Mouse (Mus musculus): Measurements from ENCODE around the gene Gm11236. TPM values are rescaled to one million over a fixed set of nuclear protein-coding genes. Genes with fewer than 3 reads are reported as not detected.
"Not testable (repeated sequence)": the region's sequence is repeated elsewhere in the genome, so short reads cannot be mapped to it uniquely, and the experiment has no call there.

Gm11236 gene
- not detected in 2 replicates for polyA plus RNA-seq (2015; fragmentation: Nextera tagmentation; extraction: Ambion mirVana)

GRCm38 (mm10) chr4:73637821-73638220, at the start of gene Gm11236:
Gm11236 (plus strand) TSS chr4:73638121.
- H3K4me1 ChIP-seq (ENCODE audit: control insufficient read depth, low read depth, low read length); H3K27me3 ChIP-seq (ENCODE audit: control insufficient read depth, insufficient read depth, low read depth, low read length); H3K9ac ChIP-seq (ENCODE audit: low read depth, low read length); H3K9me3 ChIP-seq (replicated peaks; ENCODE audit: control insufficient read depth, low read length); H3K4me2 ChIP-seq (ENCODE audit: low read depth, low read length); H3K27ac ChIP-seq (ENCODE audit: low read length); H3K4me3 ChIP-seq (ENCODE audit: low read depth, low read length); ATAC-seq (ENCODE audit: low read depth); H3K36me3 ChIP-seq (ENCODE audit: control insufficient read depth, insufficient read depth): not testable (repeated sequence)
- no CpG with 5 or more reads among the region's 4 CpGs for WGBS (ENCODE audit: insufficient replicate concordance)

DNA sequence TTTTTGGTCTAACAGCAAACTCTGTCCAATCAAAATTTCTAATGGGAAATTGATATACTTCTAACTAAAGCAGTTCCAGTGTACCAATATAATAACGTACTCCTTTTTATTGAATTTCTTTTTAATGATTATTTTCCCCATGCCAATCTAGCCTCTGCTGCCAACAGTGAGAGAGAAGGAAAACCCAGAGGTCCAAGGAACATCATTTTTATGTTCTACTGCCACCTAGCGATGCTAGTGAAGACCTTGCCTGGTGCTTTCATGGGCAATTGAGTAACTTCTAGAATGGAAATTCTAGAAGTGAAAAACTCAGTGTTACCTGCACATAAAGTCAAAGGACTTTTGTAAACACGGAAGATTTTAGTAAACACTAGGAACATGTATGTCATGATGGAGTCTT, 38.7 kb upstream of the Gm11236 start:
- WGBS (ENCODE audit: insufficient replicate concordance): 12% methylated on average over 3 of the region's 3 CpGs
- Histone ChIP-seq H3K4me2 (ENCODE audit: low read depth, low read length) (no peak overlapping the region), H3K4me3 (ENCODE audit: low read depth, low read length) (no peak overlapping the region), H3K4me1 (ENCODE audit: control insufficient read depth, low read depth, low read length) (no peaks in the 10 kb centered on the region), H3K9ac (ENCODE audit: low read depth, low read length) (no peak overlapping the region), H3K9me3 (replicated peaks; ENCODE audit: control insufficient read depth, low read length) (no peaks in the 10 kb centered on the region), H3K36me3 (ENCODE audit: control insufficient read depth, insufficient read depth) (no peaks in the 10 kb centered on the region), H3K27ac (ENCODE audit: low read length) (no peak overlapping the region), H3K27me3 (ENCODE audit: control insufficient read depth, insufficient read depth, low read depth, low read length) (no peaks in the 10 kb centered on the region)
- ATAC-seq (ENCODE audit: low read depth): no peak

DNA sequence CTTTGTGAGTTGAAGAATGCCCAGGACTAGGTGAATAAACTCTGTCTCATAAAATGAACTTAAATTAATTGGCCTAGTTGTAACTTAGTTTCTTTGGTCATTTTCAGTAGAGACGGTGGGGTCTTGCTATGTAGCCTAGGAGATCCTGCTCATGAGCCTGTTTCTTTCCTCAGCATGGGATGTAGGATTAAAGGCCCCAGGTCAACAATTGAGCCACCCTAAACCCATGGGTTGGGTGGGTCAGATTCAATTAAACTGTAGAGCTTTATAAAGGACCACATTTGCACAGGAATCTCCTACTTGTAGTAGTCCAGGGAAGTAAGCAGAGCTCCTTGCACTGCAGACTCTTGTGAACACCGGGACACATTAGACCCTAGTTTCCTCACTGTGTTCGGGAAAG, 30.3 kb upstream of the Gm11236 start, which contains the start of gene Gm11238:
Gene Gm11238, plus strand, starts transcription at position 301 of the 400 bp plus-strand sequence.
- H3K9ac ChIP-seq (ENCODE audit: low read depth, low read length); H3K9me3 ChIP-seq (replicated peaks; ENCODE audit: control insufficient read depth, low read length); ATAC-seq (ENCODE audit: low read depth); H3K4me1 ChIP-seq (ENCODE audit: control insufficient read depth, low read depth, low read length); H3K4me2 ChIP-seq (ENCODE audit: low read depth, low read length); H3K36me3 ChIP-seq (ENCODE audit: control insufficient read depth, insufficient read depth); H3K27me3 ChIP-seq (ENCODE audit: control insufficient read depth, insufficient read depth, low read depth, low read length); H3K4me3 ChIP-seq (ENCODE audit: low read depth, low read length); H3K27ac ChIP-seq (ENCODE audit: low read length): not testable (repeated sequence)
- no CpG with 5 or more reads among the region's 3 CpGs for WGBS (ENCODE audit: insufficient replicate concordance)

DNA sequence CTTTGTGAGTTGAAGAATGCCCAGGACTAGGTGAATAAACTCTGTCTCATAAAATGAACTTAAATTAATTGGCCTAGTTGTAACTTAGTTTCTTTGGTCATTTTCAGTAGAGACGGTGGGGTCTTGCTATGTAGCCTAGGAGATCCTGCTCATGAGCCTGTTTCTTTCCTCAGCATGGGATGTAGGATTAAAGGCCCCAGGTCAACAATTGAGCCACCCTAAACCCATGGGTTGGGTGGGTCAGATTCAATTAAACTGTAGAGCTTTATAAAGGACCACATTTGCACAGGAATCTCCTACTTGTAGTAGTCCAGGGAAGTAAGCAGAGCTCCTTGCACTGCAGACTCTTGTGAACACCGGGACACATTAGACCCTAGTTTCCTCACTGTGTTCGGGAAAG, 15.2 kb upstream of the Gm11236 start, which contains the start of gene Gm11237:
Gene Gm11237, plus strand, starts transcription at position 301 of the 400 bp plus-strand sequence.
- not testable (repeated sequence) for H3K27ac ChIP-seq (ENCODE audit: low read length); ATAC-seq (ENCODE audit: low read depth); H3K9me3 ChIP-seq (replicated peaks; ENCODE audit: control insufficient read depth, low read length); H3K4me3 ChIP-seq (ENCODE audit: low read depth, low read length); H3K27me3 ChIP-seq (ENCODE audit: control insufficient read depth, insufficient read depth, low read depth, low read length); H3K4me1 ChIP-seq (ENCODE audit: control insufficient read depth, low read depth, low read length); H3K36me3 ChIP-seq (ENCODE audit: control insufficient read depth, insufficient read depth); H3K4me2 ChIP-seq (ENCODE audit: low read depth, low read length); H3K9ac ChIP-seq (ENCODE audit: low read depth, low read length)
- WGBS (ENCODE audit: insufficient replicate concordance): no CpG with 5 or more reads among the region's 3 CpGs

DNA sequence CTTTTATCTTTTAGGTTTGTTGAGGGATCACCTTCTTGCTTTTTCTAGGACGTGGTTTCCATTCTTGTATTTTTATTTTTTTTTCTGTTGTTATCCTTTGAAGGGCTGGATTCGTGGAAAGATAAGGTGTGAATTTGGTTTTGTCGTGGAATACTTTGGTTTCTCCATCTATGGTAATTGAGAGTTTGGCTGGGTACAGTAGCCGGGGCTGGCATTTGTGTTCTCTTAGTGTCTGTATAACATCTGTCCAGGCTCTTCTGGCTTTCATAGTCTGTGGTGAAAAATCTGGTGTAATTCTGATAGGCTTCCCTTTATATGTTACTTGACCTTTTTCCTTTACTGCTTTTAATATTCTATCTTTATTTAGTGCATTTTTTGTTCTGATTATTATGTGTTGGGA, 23.9 kb downstream of the Gm11236 start:
- H3K27me3 ChIP-seq (ENCODE audit: control insufficient read depth, insufficient read depth, low read depth, low read length); H3K4me1 ChIP-seq (ENCODE audit: control insufficient read depth, low read depth, low read length); H3K4me3 ChIP-seq (ENCODE audit: low read depth, low read length); ATAC-seq (ENCODE audit: low read depth); H3K27ac ChIP-seq (ENCODE audit: low read length); H3K36me3 ChIP-seq (ENCODE audit: control insufficient read depth, insufficient read depth); H3K9ac ChIP-seq (ENCODE audit: low read depth, low read length); H3K9me3 ChIP-seq (replicated peaks; ENCODE audit: control insufficient read depth, low read length); H3K4me2 ChIP-seq (ENCODE audit: low read depth, low read length): not testable (repeated sequence)
- WGBS (ENCODE audit: insufficient replicate concordance): 55% methylated on average over 4 of the region's 4 CpGs

GRCm38 (mm10) chr4:73668054-73668453, 30.1 kb downstream of the Gm11236 start, which contains the start of gene Gm11239:
Gm11239 (plus strand) TSS chr4:73668354.
- not testable (repeated sequence) for H3K27me3 ChIP-seq (ENCODE audit: control insufficient read depth, insufficient read depth, low read depth, low read length); H3K27ac ChIP-seq (ENCODE audit: low read length); H3K4me1 ChIP-seq (ENCODE audit: control insufficient read depth, low read depth, low read length); ATAC-seq (ENCODE audit: low read depth); H3K9ac ChIP-seq (ENCODE audit: low read depth, low read length); H3K36me3 ChIP-seq (ENCODE audit: control insufficient read depth, insufficient read depth); H3K9me3 ChIP-seq (replicated peaks; ENCODE audit: control insufficient read depth, low read length); H3K4me3 ChIP-seq (ENCODE audit: low read depth, low read length); H3K4me2 ChIP-seq (ENCODE audit: low read depth, low read length)
- no CpG with 5 or more reads among the region's 4 CpGs for WGBS (ENCODE audit: insufficient replicate concordance)

- not testable (repeated sequence) for ATAC-seq (ENCODE audit: low read depth)
Measured at GRCm38 (mm10) chr4:73683216-73683615, 45.3 kb downstream of the Gm11236 start, which contains the start of gene Gm428. Gm428 (plus strand) TSS chr4:73683516.

More at GRCm38 (mm10) chr4:73683216-73683615, 45.3 kb downstream of the Gm11236 start, which contains the start of gene Gm428:
- no CpG with 5 or more reads among the region's 4 CpGs for WGBS (ENCODE audit: insufficient replicate concordance)
- H3K9ac ChIP-seq (ENCODE audit: low read depth, low read length); H3K4me1 ChIP-seq (ENCODE audit: control insufficient read depth, low read depth, low read length); H3K27ac ChIP-seq (ENCODE audit: low read length); H3K27me3 ChIP-seq (ENCODE audit: control insufficient read depth, insufficient read depth, low read depth, low read length); H3K4me2 ChIP-seq (ENCODE audit: low read depth, low read length); H3K36me3 ChIP-seq (ENCODE audit: control insufficient read depth, insufficient read depth); H3K9me3 ChIP-seq (replicated peaks; ENCODE audit: control insufficient read depth, low read length); H3K4me3 ChIP-seq (ENCODE audit: low read depth, low read length): not testable (repeated sequence)

Other genes with a start within 250 kb of the Gm11236 start
- not detected in 2 replicates for gene Gm11487, start 233.0 kb upstream of the Gm11236 start, polyA plus RNA-seq (2015; fragmentation: Nextera tagmentation; extraction: Ambion mirVana)
- not detected in 2 replicates for gene Gm11238, start 30.2 kb upstream of the Gm11236 start, polyA plus RNA-seq (2015; fragmentation: Nextera tagmentation; extraction: Ambion mirVana)
- not detected in 2 replicates for gene Gm11237, start 15.1 kb upstream of the Gm11236 start, polyA plus RNA-seq (2015; fragmentation: Nextera tagmentation; extraction: Ambion mirVana)
- not detected in 2 replicates for gene Gm11239, start 30.2 kb downstream of the Gm11236 start, polyA plus RNA-seq (2015; fragmentation: Nextera tagmentation; extraction: Ambion mirVana)
- not detected in 2 replicates for gene Gm428, start 45.4 kb downstream of the Gm11236 start, polyA plus RNA-seq (2015; fragmentation: Nextera tagmentation; extraction: Ambion mirVana)
- 0.11 TPM in 1 of 2 replicates, not detected in the other for gene Rasef, start 152.9 kb downstream of the Gm11236 start, polyA plus RNA-seq (2015; fragmentation: Nextera tagmentation; extraction: Ambion mirVana)
- gene Gm11758, start 238.1 kb downstream of the Gm11236 start, polyA plus RNA-seq (2015; fragmentation: Nextera tagmentation; extraction: Ambion mirVana): not detected in 2 replicates